Mouse (Mus musculus) liver, adult 2 months (tissue): ENCODE data around the gene Nf2.

Source experiments
- CTCF ChIP-seq: fragments of 200-500 bp; IDR thresholded peaks from 2 replicates; pipeline ENCODE4 v1.5.1; 2011; ENCODE audit warnings: low read depth, low read length, control low read depth
- POLR2A ChIP-seq: fragments of 200-500 bp; IDR thresholded peaks from 2 replicates; pipeline ENCODE4 v1.6.1; 2011; ENCODE audit warnings: low read length, control low read depth; ENCODE audit not compliant: insufficient read depth; ENCODE audit errors: extremely low read depth

DNA sequence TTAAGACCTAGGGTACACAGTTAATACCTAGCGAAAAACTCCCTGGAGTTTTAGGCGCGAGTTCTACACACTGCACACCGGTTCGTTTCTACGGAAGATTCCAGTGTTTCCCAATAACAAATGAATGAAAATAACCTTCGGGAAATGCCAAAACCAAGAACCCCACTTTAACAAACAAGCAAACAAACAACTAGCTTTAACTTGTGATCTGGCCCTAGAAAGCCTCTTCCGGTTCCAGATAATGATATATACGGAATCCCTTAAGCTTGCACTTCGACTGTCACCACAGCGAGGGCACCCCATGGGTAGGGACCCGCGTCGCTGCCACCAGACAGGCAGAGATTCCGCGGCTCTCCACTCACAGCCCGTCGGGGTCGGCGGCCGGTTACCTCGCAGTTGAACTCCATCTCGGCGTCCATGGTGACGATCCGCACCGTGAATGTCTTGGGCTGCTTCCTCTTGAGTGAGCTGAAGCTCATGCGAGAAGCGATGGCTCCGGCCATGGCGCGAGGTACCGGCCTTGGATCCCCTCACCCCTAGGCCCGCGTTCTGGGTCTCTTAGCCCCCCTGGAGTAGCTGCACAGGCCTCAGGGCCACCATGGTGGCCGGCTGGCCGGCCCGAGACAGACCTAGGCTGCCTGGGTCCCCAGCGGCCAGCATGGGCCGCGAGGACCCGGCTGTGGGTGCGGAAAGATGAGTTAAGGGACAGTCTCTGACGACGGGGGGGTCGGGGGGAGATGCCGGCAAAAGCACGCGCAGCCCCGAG lies 670 bp downstream of the Nf2 start:
- no peak for TF ChIP-seq CTCF
- no peak for TF ChIP-seq POLR2A
